Mouse (Mus musculus) v-Abl transformed pro-B cells (cell line): ENCODE measurements at regions not wholly inside any gene's neighbourhood (a gene's known extent, or its start where the extent isn't known, plus 50 kb on each side); places are given as distances from the start of the nearest gene placed in this dataset.

Source experiments
- in situ Hi-C, 2 experiments: fragments of 400-800 bp; cut with MboI; formaldehyde crosslinking; loops; one replicate each; pipeline ENCODE4 v1.15.1; 2025; ENCODE audit not compliant: unreplicated experiment in 2 of 2

DNA sequence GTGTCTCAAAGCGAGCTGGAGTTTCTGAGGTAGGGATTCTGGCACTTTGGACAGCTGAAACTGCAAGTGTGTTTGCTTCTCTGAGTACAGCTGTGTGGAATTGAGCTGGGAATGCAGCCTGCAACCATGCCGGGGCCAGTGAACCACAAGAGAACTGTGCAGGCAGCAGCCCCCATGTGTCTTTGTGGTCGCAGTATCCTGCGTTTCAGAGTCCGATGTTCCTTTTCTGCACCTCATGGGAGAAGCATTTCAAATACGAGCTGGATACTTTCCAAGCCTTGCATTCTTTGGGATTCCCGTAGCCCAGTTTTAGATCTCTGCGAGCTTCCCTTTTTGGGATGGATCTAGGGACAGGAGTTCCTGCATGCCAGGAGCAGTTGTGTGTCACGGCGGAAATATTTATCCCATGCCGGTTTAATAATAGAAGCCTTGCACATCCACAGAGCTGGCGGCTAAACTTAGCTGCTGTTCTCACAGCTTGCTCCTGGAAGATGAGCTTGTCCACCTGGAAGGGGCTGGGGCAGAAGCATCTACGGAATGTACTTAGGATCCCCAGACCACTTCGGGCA is 233.3 kb downstream of the Gadd45g start:
- in situ Hi-C loops: no loop called here

- in situ Hi-C loops: no loop called here
Observed at GRCm38 (mm10) chr13:52083601-52084455, 237.3 kb downstream of the Gadd45g start.

GRCm38 (mm10) chr13:52085110-52085509 is 238.6 kb downstream of the Gadd45g start:
- in situ Hi-C loops: no loop called here

DNA sequence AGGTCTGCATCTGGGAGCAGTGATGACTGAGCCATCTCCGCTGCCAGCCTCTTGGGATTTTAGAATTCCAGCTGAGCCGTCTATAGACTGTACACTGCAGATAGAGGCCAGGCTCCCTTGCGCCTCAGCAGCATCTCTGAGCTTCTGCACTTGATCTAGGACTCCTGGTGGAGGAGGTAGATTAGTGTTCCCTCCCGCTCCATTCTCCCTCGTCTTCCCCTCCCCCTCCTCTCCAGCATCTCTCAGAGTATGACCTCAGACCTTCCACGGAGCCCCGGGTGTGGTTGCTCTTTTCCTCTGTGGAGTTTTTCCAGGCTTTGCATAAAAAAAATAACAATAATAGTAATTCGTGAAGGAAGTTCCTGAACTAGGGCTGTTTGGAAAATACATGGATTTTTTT is 241.8 kb downstream of the Gadd45g start:
- in situ Hi-C loops: no loop called here

DNA sequence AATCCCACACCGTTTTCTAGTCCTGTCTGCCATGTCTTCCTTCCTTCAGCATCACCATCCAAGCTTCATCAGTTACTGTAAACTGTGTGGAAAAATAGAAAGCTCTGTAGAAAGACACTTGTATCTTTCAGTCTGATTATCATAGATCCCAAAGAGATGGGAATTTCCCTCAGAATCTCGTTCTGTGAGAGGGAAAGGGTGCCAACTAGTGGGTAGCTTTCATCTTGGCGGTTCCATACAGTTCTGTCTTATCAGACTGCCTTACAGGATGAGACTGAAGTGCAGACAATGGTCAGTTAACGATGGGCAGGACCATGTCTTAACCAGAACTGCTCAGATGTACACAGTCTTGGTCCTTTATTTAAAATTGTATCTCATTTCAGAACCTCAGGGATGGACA is 243.9 kb downstream of the Gadd45g start:
- in situ Hi-C loops: no loop called here

GRCm38 (mm10) chr13:52094785-52095184 is 248.3 kb downstream of the Gadd45g start:
- in situ Hi-C loops: no loop called here

GRCm38 (mm10) chr13:52096506-52096905 is 250.0 kb downstream of the Gadd45g start:
- in situ Hi-C loops: no loop called here

- in situ Hi-C loops: no loop called here
Observed at GRCm38 (mm10) chr13:52105989-52106642, 259.6 kb downstream of the Gadd45g start.

GRCm38 (mm10) chr13:52108349-52108921 is 262.0 kb downstream of the Gadd45g start:
- in situ Hi-C loops: no loop called here

- in situ Hi-C loops: no loop called here
Observed at GRCm38 (mm10) chr13:52109039-52109759, 262.7 kb downstream of the Gadd45g start.

- in situ Hi-C loops: no loop called here
Observed at GRCm38 (mm10) chr13:52110750-52111149, 264.3 kb downstream of the Gadd45g start.

GRCm38 (mm10) chr13:52113549-52113948 is 267.1 kb downstream of the Gadd45g start:
- in situ Hi-C loops: no loop called here

DNA sequence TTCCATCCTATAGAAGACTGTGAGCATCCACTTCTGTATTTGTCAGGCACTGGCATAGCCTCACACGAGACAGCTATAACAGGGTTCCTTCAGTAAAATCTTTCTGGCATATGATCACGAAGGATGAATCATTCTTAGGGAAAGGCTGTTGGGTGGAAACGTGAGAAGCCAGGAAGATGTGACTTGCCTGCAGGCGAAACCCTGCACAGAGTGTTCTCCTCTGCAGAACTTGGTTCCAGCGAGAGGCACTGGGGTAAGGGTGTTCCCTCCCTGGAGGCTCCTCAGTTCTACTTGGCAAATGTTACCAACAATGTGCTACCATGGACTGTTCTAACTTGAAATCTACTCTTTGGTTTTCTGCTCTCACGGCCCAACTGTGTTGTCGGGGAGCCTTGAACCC is 268.0 kb downstream of the Gadd45g start:
- in situ Hi-C loops: no loop called here

- in situ Hi-C loops: no loop called here
Observed at GRCm38 (mm10) chr13:52114962-52115361, 268.5 kb downstream of the Gadd45g start.

- in situ Hi-C loops: no loop called here
Observed at GRCm38 (mm10) chr13:52116241-52116640, 269.8 kb downstream of the Gadd45g start.

DNA sequence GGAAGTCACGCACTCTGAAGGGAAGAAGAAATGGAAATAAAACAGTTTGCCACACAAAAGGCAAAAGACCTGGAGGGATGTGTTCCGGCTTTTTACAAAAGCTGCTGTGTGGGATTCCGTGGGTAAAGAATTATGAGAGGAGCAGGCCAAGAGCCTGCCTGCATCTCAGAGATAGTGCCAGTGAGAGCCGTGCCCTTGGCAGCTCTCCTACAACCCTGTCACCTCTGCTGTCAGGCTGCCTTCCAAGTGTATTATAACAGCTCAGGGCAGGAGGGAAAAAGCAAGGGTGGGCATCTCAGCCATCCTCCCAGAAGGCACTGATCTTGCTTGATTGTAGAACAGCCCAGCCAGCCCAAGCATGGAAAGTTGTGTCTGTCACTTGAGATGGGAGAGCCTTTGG is 270.3 kb downstream of the Gadd45g start:
- in situ Hi-C loops: no loop called here

DNA sequence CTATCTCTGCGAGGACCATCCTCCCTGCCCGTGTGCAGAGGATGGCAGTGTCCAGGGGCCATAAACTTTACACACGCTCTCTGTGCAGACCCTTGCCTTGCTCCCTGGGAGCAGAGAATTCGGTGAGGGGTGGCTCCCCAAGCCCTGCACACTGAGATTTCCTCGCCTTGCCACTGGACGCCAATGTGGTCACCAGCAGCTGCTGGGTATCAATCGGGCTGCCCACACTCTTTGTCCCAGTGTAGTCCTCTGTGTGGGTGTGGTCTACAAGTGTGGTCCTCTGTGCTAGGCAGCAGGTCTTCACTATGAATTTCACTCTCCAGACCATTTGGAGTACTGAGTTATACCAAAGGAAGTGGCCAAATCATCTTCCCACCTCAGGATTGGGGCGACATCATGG is 274.3 kb downstream of the Gadd45g start:
- in situ Hi-C loops: no loop called here

DNA sequence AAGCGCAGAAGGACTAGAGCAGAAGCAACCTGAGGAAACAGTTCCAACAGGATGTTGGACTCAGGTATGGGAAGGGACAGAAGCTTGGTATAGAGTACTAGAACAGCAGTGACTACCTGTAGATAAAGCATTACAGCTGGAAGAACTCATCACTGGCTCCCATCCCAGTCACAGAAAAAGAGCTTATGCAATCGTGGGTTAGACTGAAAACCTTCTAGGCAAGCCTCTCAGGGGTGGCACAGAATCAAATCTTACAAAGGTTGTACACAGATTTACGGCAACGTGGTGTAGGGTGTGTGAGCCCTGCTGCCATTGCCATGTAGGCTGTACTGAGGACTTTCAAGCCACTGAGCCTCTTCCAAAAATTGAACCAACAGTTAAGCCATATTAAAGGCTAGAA is 278.6 kb downstream of the Gadd45g start:
- in situ Hi-C loops: no loop called here

DNA sequence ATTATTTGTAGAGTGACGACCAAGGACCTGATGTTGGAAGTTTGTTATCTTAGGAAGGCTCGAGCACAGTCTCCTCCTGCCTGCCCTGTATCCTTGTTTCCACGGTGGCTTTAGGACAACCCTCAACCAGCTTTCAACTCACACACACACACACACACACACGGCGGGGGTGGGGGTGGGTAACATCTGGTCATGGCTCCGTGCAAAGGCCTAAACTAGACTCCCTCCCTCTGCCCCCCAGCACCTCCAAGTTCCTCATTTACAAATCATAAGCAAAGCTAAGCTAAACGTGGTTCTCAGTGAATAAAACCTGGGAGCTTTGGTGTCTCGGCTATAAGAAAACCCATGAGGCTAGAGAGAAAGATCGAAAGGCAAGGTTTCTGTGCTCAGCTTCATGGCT is 281.3 kb downstream of the Gadd45g start:
- in situ Hi-C loops: no loop called here

GRCm38 (mm10) chr13:52129466-52129865 is 283.0 kb downstream of the Gadd45g start:
- in situ Hi-C loops: no loop called here

GRCm38 (mm10) chr13:52133202-52133601 is 286.7 kb downstream of the Gadd45g start:
- in situ Hi-C loops: no loop called here
